Mouse (Mus musculus): Measurements from ENCODE around the gene Zfp462. TPM values are rescaled to one million over a fixed set of nuclear protein-coding genes. Genes with fewer than 3 reads are reported as not detected.

The Zfp462 gene
- polyA plus RNA-seq, 1 experiment from 2014 or later, result 5.1 TPM

GRCm38 (mm10) chr4:55128088-55128835, 183.4 kb downstream of the Zfp462 start:
- H3K27ac ChIP-seq (ENCODE audit: low read depth), result no peak overlapping the region
- H3K9me3 ChIP-seq (ENCODE audit: control insufficient read depth, low read length), result no peaks in the 10 kb centered on the region
- H3K4me1 ChIP-seq (replicated peaks; ENCODE audit: control insufficient read depth, insufficient read depth, low read length), result peaks cover 12% of the 10 kb centered on the region; the same call in 1 of the 2 replicates
- 71% methylated on average over 13 of the region's 13 CpGs for WGBS
- no peak overlapping the region for H3K4me3 ChIP-seq (ENCODE audit: low read depth, low read length)
- no peak overlapping the region for H3K4me2 ChIP-seq (ENCODE audit: low read length)
- H3K36me3 ChIP-seq (ENCODE audit: control insufficient read depth, insufficient read depth, low read length), result no peaks in the 10 kb centered on the region
- no peak for ATAC-seq (replicated peaks; ENCODE audit: low FRiP score, low TSS enrichment, low read depth)
- no peak for DNase-seq (ENCODE audit: low spot score)
- H3K27me3 ChIP-seq (replicated peaks; ENCODE audit: control insufficient read depth, insufficient read depth, low read length), result no peaks in the 10 kb centered on the region
- H3K9ac ChIP-seq (ENCODE audit: low read length), result no peak overlapping the region
